Mouse (Mus musculus) left cerebral cortex, postnatal 4 days (tissue): ENCODE data around the gene Asz1. TPM values are rescaled to one million over a fixed set of nuclear protein-coding genes. Genes with fewer than 3 reads are reported as not detected.

Experiments
- DNase-seq: peaks from one replicate; pipeline ENCODE4 v3.0.0-alpha.2; 2022
- intact Hi-C: fragments of 180-260 bp; cut with DNase I; formaldehyde crosslinking; loops from one replicate; pipeline ENCODE4 v1.15.1; 2025
- total RNA-seq, 2 experiments: library from RNA; stranded (reverse); gene quantifications; 2 replicates each; pipeline ENCODE4 v1.2.3; 2021

Gene Asz1
- total RNA-seq, 2 experiments from 2014 or later = not detected

DNA sequence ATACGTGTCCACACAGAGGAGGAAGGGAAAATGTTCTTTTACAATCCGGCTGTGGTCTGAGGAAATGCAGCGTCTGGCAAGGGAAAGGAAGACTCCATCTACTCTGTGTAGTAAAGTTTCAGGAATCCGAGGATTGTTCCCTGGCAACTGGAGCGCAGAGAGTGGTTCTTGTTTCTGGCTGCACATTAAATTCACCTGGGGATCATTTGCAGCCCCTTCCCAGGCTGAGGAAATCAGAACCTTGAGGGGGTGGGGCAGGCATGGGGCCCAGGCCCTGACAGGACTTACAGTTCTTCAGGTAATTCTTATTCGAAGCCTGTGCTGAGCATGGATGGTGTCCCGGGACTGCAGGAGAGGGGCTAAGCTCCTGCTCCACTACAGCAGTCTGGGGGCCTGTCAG, 95.5 kb downstream of the Asz1 start:
- intact Hi-C loops = no loop called here

GRCm38 (mm10) chr6:18007356-18007755, 101.5 kb downstream of the Asz1 start:
- DNase-seq = no peak
- intact Hi-C loops = no loop called here

More for the DNA sequence above, 95.5 kb downstream of the Asz1 start:
- DNase-seq = no peak

DNA sequence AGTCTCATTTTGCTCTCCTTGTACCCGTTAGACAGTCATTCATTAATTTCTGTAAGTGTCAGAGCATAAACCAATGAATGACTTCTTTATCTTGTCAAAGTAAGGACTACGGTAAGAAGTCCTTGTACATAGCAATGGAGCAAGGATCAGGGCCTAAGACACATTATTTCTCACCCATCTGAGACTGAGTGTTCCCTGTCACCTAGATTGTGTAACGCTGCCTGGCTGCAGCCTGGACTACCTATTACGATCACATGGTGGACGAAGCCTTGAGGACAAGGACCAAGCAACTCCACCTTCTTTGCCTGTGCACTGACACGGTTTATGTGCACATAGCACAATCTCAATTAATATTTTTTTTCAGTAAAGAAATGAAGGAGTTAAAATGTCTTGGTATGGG, 106.8 kb downstream of the Asz1 start:
- no peak for DNase-seq
- intact Hi-C loops = no loop called here

Other genes with a start within 250 kb of the Asz1 start
- 1 to 10 TPM in 1 of 2 experiments, under 1 TPM in 1; 0.66 to 1.2 TPM for gene Wnt2, start 78.5 kb downstream of the Asz1 start, total RNA-seq
- under 1 TPM; 0.77 to 0.98 TPM for gene Cftr, start 61.6 kb upstream of the Asz1 start, total RNA-seq